Mouse (Mus musculus) right cerebral cortex, adult 18-20 months (tissue): ENCODE data around the gene Ndufv2.

Source experiments
- DNase-seq: peaks from one replicate; pipeline ENCODE4 v3.0.0; 2022; ENCODE audit warnings: mixed read lengths

Gene Ndufv2

GRCm38 (mm10) chr17:66101380-66102330 lies at the start of gene Ndufv2:
TSS of gene Ndufv2 (minus strand) at chr17:66101559.
- peak; percentile 95 for DNase-seq

GRCm38 (mm10) chr17:66131212-66131611 lies 29.9 kb upstream of the Ndufv2 start:
- DNase-seq = no peak

- no peak for DNase-seq
Observed at GRCm38 (mm10) chr17:66130371-66130770, 29.0 kb upstream of the Ndufv2 start.

GRCm38 (mm10) chr17:66125211-66125610 lies 23.9 kb upstream of the Ndufv2 start:
- no peak for DNase-seq

- no peak for DNase-seq
Observed at GRCm38 (mm10) chr17:66123816-66124610, 22.7 kb upstream of the Ndufv2 start.

GRCm38 (mm10) chr17:66123066-66123815 lies 21.9 kb upstream of the Ndufv2 start, which contains the start of gene Ddx11:
TSS of gene Ddx11 (plus strand) at chr17:66123520.
- DNase-seq = peak; percentile 90

GRCm38 (mm10) chr17:66120701-66121100 lies 19.3 kb upstream of the Ndufv2 start:
- DNase-seq = no peak

- DNase-seq = no peak
Observed at GRCm38 (mm10) chr17:66118991-66119390, 17.6 kb upstream of the Ndufv2 start.

GRCm38 (mm10) chr17:66112166-66112565 lies 10.8 kb upstream of the Ndufv2 start:
- DNase-seq = no peak

GRCm38 (mm10) chr17:66111402-66111959 lies 10.1 kb upstream of the Ndufv2 start, which contains the start of gene Washc1:
TSS of gene Washc1 (plus strand) at chr17:66111545.
- DNase-seq = peak; percentile 92

- DNase-seq = no peak
Observed at GRCm38 (mm10) chr17:66110746-66111145, 9.4 kb upstream of the Ndufv2 start.

GRCm38 (mm10) chr17:66108198-66108597 lies 6.8 kb upstream of the Ndufv2 start:
- no peak for DNase-seq

- DNase-seq = no peak
Observed at GRCm38 (mm10) chr17:66107466-66107865, 6.1 kb upstream of the Ndufv2 start.

GRCm38 (mm10) chr17:66106601-66107267 lies 5.4 kb upstream of the Ndufv2 start:
- peak; percentile 53 for DNase-seq

GRCm38 (mm10) chr17:66104076-66104475 lies 2.7 kb upstream of the Ndufv2 start:
- no peak for DNase-seq

GRCm38 (mm10) chr17:66100566-66101379 lies 586 bp downstream of the Ndufv2 start:
- DNase-seq = peak; percentile 17

- DNase-seq = no peak
Observed at GRCm38 (mm10) chr17:66092664-66093063, 8.7 kb downstream of the Ndufv2 start.

GRCm38 (mm10) chr17:66092065-66092464 lies 9.3 kb downstream of the Ndufv2 start:
- DNase-seq = no peak

- no peak for DNase-seq
Observed at GRCm38 (mm10) chr17:66091392-66091791, 10.0 kb downstream of the Ndufv2 start.

GRCm38 (mm10) chr17:66090251-66090650 lies 11.1 kb downstream of the Ndufv2 start:
- no peak for DNase-seq

GRCm38 (mm10) chr17:66085038-66085437 lies 16.3 kb downstream of the Ndufv2 start:
- no peak for DNase-seq
